Mouse (Mus musculus) forebrain, postnatal 0 days (tissue): ENCODE measurements at regions not wholly inside any gene's neighbourhood (a gene's known extent, or its start where the extent isn't known, plus 50 kb on each side); places are given as distances from the start of the nearest gene placed in this dataset.
A peak's percentile ranks its signal among the peaks of the same experiment; 100 is the strongest.
"Not testable (repeated sequence)": the region's sequence is repeated elsewhere in the genome, so short reads cannot be mapped to it uniquely, and the experiment has no call there.

Experiments used
- ATAC-seq: fragments of 200-750 bp; cut with Nextera tagmentation; 2 replicates; pipeline ENCODE4 v1.8.0; 2017; ENCODE audit warnings: mild to moderate bottlenecking, moderate library complexity
- DNase-seq: peaks from one replicate; pipeline ENCODE4 v3.0.0-alpha.2; 2015
- H3K27ac ChIP-seq: fragments of 300-500 bp; sonication (generic); 2 replicates; pipeline ENCODE4 v1.5.1; 2014; ENCODE audit warnings: low read depth, mild to moderate bottlenecking, antibody characterized with exemption, low read length, moderate library complexity, mixed read lengths
- H3K27me3 ChIP-seq: fragments of 300-500 bp; sonication (generic); 2 replicates; pipeline ENCODE4 v1.6.1; 2014; ENCODE audit warnings: mild to moderate bottlenecking, low read length, mixed read lengths; ENCODE audit not compliant: insufficient read depth
- H3K36me3 ChIP-seq: fragments of 300-500 bp; sonication (generic); 2 replicates; pipeline ENCODE4 v1.6.1; 2014; ENCODE audit warnings: mild to moderate bottlenecking, moderate library complexity; ENCODE audit not compliant: insufficient read depth
- H3K4me1 ChIP-seq: fragments of 300-500 bp; sonication (generic); 2 replicates; pipeline ENCODE4 v1.6.1; 2014; ENCODE audit warnings: antibody characterized with exemption; ENCODE audit not compliant: insufficient read depth
- H3K4me2 ChIP-seq: fragments of 300-500 bp; sonication (generic); 2 replicates; pipeline ENCODE4 v1.6.1; 2014; ENCODE audit warnings: low read depth, mild to moderate bottlenecking, moderate library complexity
- H3K4me3 ChIP-seq: fragments of 300-500 bp; sonication (generic); 2 replicates; pipeline ENCODE4 v1.5.1; 2014; ENCODE audit warnings: low read depth, low read length, mixed read lengths
- H3K9ac ChIP-seq: fragments of 300-500 bp; sonication (generic); 2 replicates; pipeline ENCODE4 v1.6.1; 2014; ENCODE audit warnings: mild to moderate bottlenecking
- H3K9me3 ChIP-seq: fragments of 300-500 bp; sonication (generic); 2 replicates; pipeline ENCODE4 v1.6.1; 2016; ENCODE audit warnings: low read length
- CTCF ChIP-seq: sonication (generic); IDR thresholded peaks from 2 replicates; pipeline ENCODE4 v1.5.1; 2016; ENCODE audit warnings: antibody characterized with exemption, control low read depth, low read depth
- WGBS: fragments of 180-500 bp; shearing (Covaris S2); extraction: QIAGEN DNeasy Blood & Tissue Kit; methylation state at CpG from one replicate; pipeline ENCODE4 v1.1.7; 2014; 5-methylcytosine and 5-hydroxymethylcytosine counted together

DNA sequence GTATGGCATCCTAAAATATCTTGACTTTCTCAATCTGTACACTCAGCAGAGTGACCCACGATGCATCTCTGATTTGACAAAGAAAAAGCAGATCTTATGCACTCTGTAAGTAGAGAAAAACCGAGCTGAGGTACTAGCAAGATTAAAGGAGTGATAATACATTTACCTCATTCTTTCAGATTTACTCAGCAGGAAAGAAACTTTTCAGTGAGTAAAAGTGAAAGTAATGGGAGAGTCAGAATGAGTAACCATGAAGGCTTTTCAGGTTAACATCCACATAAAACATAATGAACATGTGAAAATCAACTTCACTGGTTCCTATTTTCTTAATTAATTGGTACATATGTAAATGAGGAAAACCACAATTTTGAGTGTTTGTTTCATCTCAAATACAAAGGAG is 162.1 kb downstream of the Dio2 start:
- ATAC-seq, result no peak
- WGBS, result 46% methylated on average over 2 of the region's 2 CpGs
- no peaks in the 10 kb centered on the region for H3K36me3 ChIP-seq

DNA sequence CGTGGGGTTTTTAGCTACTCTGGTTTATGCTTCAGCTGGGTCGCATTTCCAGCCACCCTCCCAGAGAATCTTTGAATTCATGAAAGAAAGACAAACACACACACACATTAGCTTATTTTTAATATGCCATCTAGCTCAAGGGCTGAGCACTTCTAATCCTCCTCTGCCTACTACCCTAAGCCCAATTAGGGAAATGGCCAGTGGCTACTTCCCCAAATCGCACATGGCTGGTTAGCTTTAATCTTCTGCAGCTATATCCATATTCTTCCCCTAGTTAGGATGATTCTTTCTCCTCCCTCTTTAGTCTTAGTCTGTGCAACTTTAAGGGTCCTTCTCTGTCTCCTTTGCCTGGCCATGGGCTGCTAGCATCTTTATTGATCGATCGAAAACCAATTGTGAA is 166.3 kb downstream of the Dio2 start:
- ATAC-seq, result no peak
- Histone ChIP-seq H3K4me3 (no peak overlapping the region), H3K27ac (no peak overlapping the region), H3K9ac (no peak overlapping the region), H3K36me3 (no peaks in the 10 kb centered on the region), H3K4me1 (no peaks in the 10 kb centered on the region), H3K4me2 (no peak overlapping the region), H3K27me3 (no peaks in the 10 kb centered on the region), H3K9me3 (no peaks in the 10 kb centered on the region)
- DNase-seq, result no peak
- 77% methylated on average over 5 of the region's 5 CpGs for WGBS
- TF ChIP-seq CTCF, result no peak

More for the DNA sequence above, 162.1 kb downstream of the Dio2 start:
- H3K4me1 ChIP-seq, result no peaks in the 10 kb centered on the region
- H3K9ac ChIP-seq, result no peak overlapping the region
- TF ChIP-seq CTCF, result no peak
- no peak for DNase-seq
- H3K4me2 ChIP-seq, result no peak overlapping the region
- H3K9me3 ChIP-seq, result no peaks in the 10 kb centered on the region
- no peak overlapping the region for H3K27ac ChIP-seq
- no peaks in the 10 kb centered on the region for H3K27me3 ChIP-seq
- H3K4me3 ChIP-seq, result no peak overlapping the region

DNA sequence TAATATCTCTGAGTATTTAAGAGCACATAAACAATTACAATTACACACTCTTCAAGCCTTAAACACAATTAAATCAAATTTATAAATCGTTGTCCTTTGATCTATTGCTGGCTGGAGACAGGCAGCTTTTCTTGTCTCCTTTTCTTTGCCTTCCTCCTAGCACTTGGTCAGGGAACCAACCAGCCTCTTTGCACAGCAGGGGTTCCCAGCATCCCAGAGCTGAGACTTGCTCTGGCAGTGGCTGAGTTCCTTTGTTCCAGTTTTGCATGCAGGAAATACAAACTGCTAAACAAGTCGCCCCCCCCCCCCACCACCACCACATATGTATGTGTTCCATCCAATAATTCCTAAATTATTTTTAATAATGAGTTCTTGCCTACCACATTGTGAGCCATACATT is 166.7 kb downstream of the Dio2 start:
- H3K4me3 ChIP-seq, result no peak overlapping the region
- no peak overlapping the region for H3K27ac ChIP-seq
- DNase-seq (no peak), ATAC-seq (no peak)
- H3K36me3 ChIP-seq, result no peaks in the 10 kb centered on the region
- TF ChIP-seq CTCF, result no peak
- no peak overlapping the region for H3K4me2 ChIP-seq
- H3K4me1 ChIP-seq, result no peaks in the 10 kb centered on the region
- H3K27me3 ChIP-seq, result no peaks in the 10 kb centered on the region
- 1% methylated on average over 2 of the region's 2 CpGs for WGBS
- no peak overlapping the region for H3K9ac ChIP-seq
- H3K9me3 ChIP-seq, result no peaks in the 10 kb centered on the region

DNA sequence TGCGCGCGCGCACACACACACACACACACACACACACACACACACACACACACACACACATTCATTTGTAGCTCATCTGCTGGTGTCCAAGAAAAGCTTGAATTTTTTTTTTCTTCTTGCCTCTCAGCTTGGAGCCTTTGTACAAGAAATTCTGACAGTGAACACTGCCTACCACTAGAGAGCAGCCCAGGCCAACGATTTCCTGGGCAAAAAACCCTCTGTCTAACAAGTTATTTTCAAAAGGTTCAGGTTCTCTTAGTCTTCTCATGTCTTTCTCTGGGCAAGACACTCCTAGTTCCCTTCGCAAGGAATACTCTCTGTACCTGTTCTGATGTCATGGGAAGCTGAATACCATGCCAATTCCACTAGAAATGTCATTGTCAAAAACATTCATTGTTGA is 171.9 kb downstream of the Dio2 start:
- 80% methylated on average over 6 of the region's 6 CpGs for WGBS
- Histone ChIP-seq H3K4me2 (no peak overlapping the region), H3K27ac (no peak overlapping the region), H3K36me3 (no peaks in the 10 kb centered on the region), H3K9me3 (no peaks in the 10 kb centered on the region), H3K4me3 (no peak overlapping the region), H3K27me3 (no peaks in the 10 kb centered on the region), H3K4me1 (no peaks in the 10 kb centered on the region), H3K9ac (no peak overlapping the region)
- peak; percentile 59 for ATAC-seq
- DNase-seq, result peak; percentile 83
- peak; percentile 78 for TF ChIP-seq CTCF

DNA sequence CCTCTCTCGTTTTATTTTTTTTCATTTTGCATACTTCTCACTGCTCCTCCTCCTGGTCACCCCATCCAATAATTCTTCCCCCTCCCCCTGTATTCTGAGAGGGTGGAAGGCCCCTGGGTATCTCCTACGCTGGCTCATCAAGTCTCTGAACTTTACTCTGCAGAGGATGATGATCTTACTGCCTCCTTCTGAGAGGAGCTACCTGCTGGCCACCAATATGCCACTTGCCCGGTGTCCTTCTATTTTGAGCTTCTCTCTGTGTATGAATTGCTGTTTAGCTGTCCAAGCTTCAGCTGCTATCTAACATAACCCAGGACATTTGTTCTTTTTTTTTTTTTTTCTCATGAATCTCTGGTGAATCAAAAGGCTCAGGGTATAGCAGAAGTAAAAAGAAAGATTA is 173.2 kb downstream of the Dio2 start:
- Histone ChIP-seq H3K4me1 (no peaks in the 10 kb centered on the region), H3K4me2 (no peak overlapping the region)

DNA sequence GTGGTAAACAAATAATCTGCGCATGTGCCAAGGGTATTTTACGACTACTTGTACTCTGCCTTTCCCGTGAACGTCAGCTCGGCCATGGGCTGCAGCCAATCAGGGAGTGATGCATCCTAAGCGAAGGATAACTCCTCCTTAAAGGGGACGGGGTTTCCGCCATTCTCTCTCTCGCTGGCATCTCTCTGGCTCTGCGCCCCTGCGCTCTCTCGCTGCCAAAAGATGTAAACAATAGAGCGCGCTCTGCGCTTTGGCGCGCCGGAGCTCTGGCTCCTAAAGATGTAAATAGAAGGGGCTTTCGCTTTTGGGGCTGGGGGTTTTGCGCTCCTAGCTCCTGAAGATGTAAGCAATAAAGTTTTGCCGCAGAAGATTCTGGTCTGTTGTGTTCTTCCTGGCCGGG is 173.6 kb downstream of the Dio2 start:
- peak; percentile 58 for ATAC-seq
- not testable (repeated sequence) for H3K4me3 ChIP-seq, H3K27ac ChIP-seq, H3K4me1 ChIP-seq, H3K4me2 ChIP-seq, H3K9me3 ChIP-seq, H3K36me3 ChIP-seq, DNase-seq, H3K27me3 ChIP-seq, H3K9ac ChIP-seq
- WGBS, result 83% methylated on average over 17 of the region's 22 CpGs

More for the DNA sequence above, 173.2 kb downstream of the Dio2 start:
- WGBS, result 68% methylated on average over 3 of the region's 3 CpGs
- TF ChIP-seq CTCF, result no peak
- Histone ChIP-seq H3K4me3 (no peak overlapping the region), H3K9ac (no peak overlapping the region), H3K27ac (no peak overlapping the region), H3K27me3 (no peaks in the 10 kb centered on the region), H3K9me3 (no peaks in the 10 kb centered on the region), H3K36me3 (no peaks in the 10 kb centered on the region)
- DNase-seq (no peak), ATAC-seq (peak; percentile 32; the same call in 1 of the 2 replicates)

DNA sequence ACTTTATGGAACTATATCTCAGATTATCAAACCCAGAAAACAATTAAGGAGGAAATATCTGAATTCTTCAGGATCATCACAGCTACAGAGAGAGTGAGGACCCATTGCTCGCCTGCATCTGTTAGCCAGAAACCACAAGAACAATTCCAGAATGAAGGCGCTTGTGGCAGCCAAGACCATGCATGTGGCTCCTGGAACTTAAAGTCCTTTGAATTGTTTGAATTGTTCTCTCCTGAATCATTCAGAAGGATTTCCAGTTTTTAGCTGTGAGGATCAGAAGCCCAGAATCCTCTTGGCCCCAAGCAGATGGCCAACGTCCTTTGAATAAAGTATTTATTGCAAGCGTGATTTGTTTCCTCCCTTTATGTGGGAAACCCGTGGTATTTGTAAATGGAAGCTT is 195.9 kb downstream of the Dio2 start:
- H3K9me3 ChIP-seq, result no peaks in the 10 kb centered on the region
- no peak overlapping the region for H3K4me2 ChIP-seq
- no peaks in the 10 kb centered on the region for H3K4me1 ChIP-seq
- H3K36me3 ChIP-seq, result no peaks in the 10 kb centered on the region
- H3K4me3 ChIP-seq, result no peak overlapping the region
- H3K27ac ChIP-seq, result no peak overlapping the region
- no peak for TF ChIP-seq CTCF
- 82% methylated on average over 5 of the region's 5 CpGs for whole genome bisulfite sequencing
- H3K27me3 ChIP-seq, result no peaks in the 10 kb centered on the region
- DNase-seq, result no peak
- no peak for ATAC-seq
- no peak overlapping the region for H3K9ac ChIP-seq
